Mouse (Mus musculus) stomach, postnatal 0 days (tissue): ENCODE measurements around the gene Ppp1ca. TPM values are rescaled to one million over a fixed set of nuclear protein-coding genes. Genes with fewer than 3 reads are reported as not detected.
A peak's percentile ranks its signal among the peaks of the same experiment; 100 is the strongest.

Experiments
- ATAC-seq: fragments of 200-750 bp; cut with Nextera tagmentation; 2 replicates; pipeline ENCODE4 v1.8.0; 2017; ENCODE audit not compliant: low FRiP score, low TSS enrichment
- DNase-seq: peaks from one replicate; pipeline ENCODE4 v3.0.0-alpha.2; 2016; ENCODE audit warnings: low spot score
- H3K27ac ChIP-seq: fragments of 300-500 bp; sonication (generic); replicated peaks from 2 replicates; pipeline ENCODE4 v1.5.1; 2014; ENCODE audit warnings: mild to moderate bottlenecking, control low read depth
- H3K27me3 ChIP-seq: fragments of 300-500 bp; sonication (generic); 2 replicates; pipeline ENCODE4 v1.6.1; 2014; ENCODE audit warnings: low read length; ENCODE audit not compliant: control insufficient read depth, insufficient read depth
- H3K36me3 ChIP-seq: fragments of 300-500 bp; sonication (generic); 2 replicates; pipeline ENCODE4 v1.6.1; 2014; ENCODE audit warnings: low read length, mixed read lengths; ENCODE audit not compliant: control insufficient read depth, insufficient read depth
- H3K4me1 ChIP-seq: fragments of 300-500 bp; sonication (generic); replicated peaks from 2 replicates; pipeline ENCODE4 v1.6.1; 2014; ENCODE audit warnings: antibody characterized with exemption; ENCODE audit not compliant: control insufficient read depth, insufficient read depth
- H3K4me2 ChIP-seq: fragments of 300-500 bp; sonication (generic); replicated peaks from 2 replicates; pipeline ENCODE4 v1.6.1; 2014; ENCODE audit warnings: low read depth, mild to moderate bottlenecking, control low read depth, moderate library complexity
- H3K4me3 ChIP-seq: fragments of 300-500 bp; sonication (generic); 2 replicates; pipeline ENCODE4 v1.5.1; 2014; ENCODE audit warnings: low read depth, low read length, control low read depth
- H3K9ac ChIP-seq: fragments of 300-500 bp; sonication (generic); 2 replicates; pipeline ENCODE4 v1.6.1; 2014; ENCODE audit warnings: mild to moderate bottlenecking, low read length, control low read depth, mixed read lengths
- H3K9me3 ChIP-seq: fragments of 300-500 bp; sonication (generic); 2 replicates; pipeline ENCODE4 v1.6.1; 2016; ENCODE audit warnings: low read length; ENCODE audit not compliant: control insufficient read depth
- CTCF ChIP-seq: IDR thresholded peaks from 2 replicates; pipeline ENCODE4 v1.5.1; 2016; ENCODE audit warnings: antibody characterized with exemption, low read depth, mild to moderate bottlenecking, moderate library complexity
- EP300 ChIP-seq: optimal IDR thresholded peaks from 2 replicates; pipeline ENCODE3; 2016; ENCODE audit warnings: antibody characterized with exemption
- WGBS: fragments of 180-500 bp; shearing (Covaris S2); extraction: QIAGEN DNeasy Blood & Tissue Kit; methylation state at CpG from one replicate; pipeline ENCODE4 v1.1.7; 2014; 5-methylcytosine and 5-hydroxymethylcytosine counted together
- polyA plus RNA-seq: library from polyadenylated mRNA; unstranded; fragments of >200 nt; fragmentation: Nextera tagmentation; extraction: Ambion mirVana; gene quantifications from 2 replicates; pipeline ENCODE4 v1.2.1, GENCODE M21; 2015

Gene Ppp1ca
- polyA plus RNA-seq, 1 experiment from 2014 or later, result 497 TPM

- Histone ChIP-seq H3K9me3 (no peaks in the 10 kb centered on the region), H3K9ac (no peak overlapping the region), H3K27ac (no peak overlapping the region), H3K4me3 (no peak overlapping the region), H3K4me1 (no peaks in the 10 kb centered on the region), H3K27me3 (no peaks in the 10 kb centered on the region), H3K4me2 (no peak overlapping the region), H3K36me3 (peaks cover 5% of the 10 kb centered on the region; the same call in 1 of the 2 replicates)
- DNase-seq, result no peak
- WGBS, result 72% methylated on average over 12 of the region's 12 CpGs
- no peak for ATAC-seq
- no peak for TF ChIP-seq CTCF
Observed at GRCm38 (mm10) chr19:4146366-4147021, 45.4 kb upstream of the Ppp1ca start.

- DNase-seq, result no peak
- Histone ChIP-seq H3K27me3 (no peaks in the 10 kb centered on the region), H3K4me2 (no peak overlapping the region), H3K27ac (no peak overlapping the region), H3K4me1 (no peaks in the 10 kb centered on the region), H3K9ac (no peak overlapping the region), H3K4me3 (no peak overlapping the region), H3K9me3 (no peaks in the 10 kb centered on the region), H3K36me3 (peaks cover 5% of the 10 kb centered on the region; the same call in 1 of the 2 replicates)
- 67% methylated on average over 3 of the region's 3 CpGs for WGBS
- no peak for TF ChIP-seq CTCF
- no peak for ATAC-seq
Observed at GRCm38 (mm10) chr19:4147022-4147405, 44.9 kb upstream of the Ppp1ca start.

GRCm38 (mm10) chr19:4147782-4148490 is 43.9 kb upstream of the Ppp1ca start:
- Histone ChIP-seq H3K4me1 (no peaks in the 10 kb centered on the region), H3K4me3 (peak overlapping the region; percentile 91), H3K4me2 (peak overlapping the region; percentile 69), H3K36me3 (peaks cover 5% of the 10 kb centered on the region; the same call in 1 of the 2 replicates), H3K27ac (peak overlapping the region; percentile 58; the same call in 1 of the 2 replicates), H3K27me3 (no peaks in the 10 kb centered on the region), H3K9ac (peak overlapping the region; percentile 56), H3K9me3 (no peaks in the 10 kb centered on the region)
- DNase-seq (no peak), ATAC-seq (no peak; the same call in 1 of the 2 replicates)
- TF ChIP-seq CTCF (no peak), EP300 (no peak)
- WGBS, result 39% methylated on average over 9 of the region's 9 CpGs

GRCm38 (mm10) chr19:4148491-4148806 is 43.4 kb upstream of the Ppp1ca start, which contains the start of gene Coro1b:
Coro1b (plus strand) TSS chr19:4148619.
- WGBS, result under 1% methylated on average over 24 of the region's 33 CpGs
- Histone ChIP-seq H3K9ac (peak within 1 kb of the TSS; percentile 95), H3K4me2 (peak within 1 kb of the TSS; percentile 69), H3K4me3 (peak within 1 kb of the TSS; percentile 91), H3K36me3 (peaks cover 9% of the 10 kb centered on the region; the same call in 1 of the 2 replicates), H3K27ac (peak within 1 kb of the TSS; percentile 89), H3K4me1 (no peaks in the 10 kb centered on the region), H3K9me3 (no peaks in the 10 kb centered on the region), H3K27me3 (no peaks in the 10 kb centered on the region)
- TF ChIP-seq CTCF (no peak), EP300 (peak; percentile 72)
- ATAC-seq, result peak; percentile 93
- peak; percentile 99 for DNase-seq

GRCm38 (mm10) chr19:4148819-4149218 is 43.0 kb upstream of the Ppp1ca start:
- no peak for TF ChIP-seq CTCF
- Histone ChIP-seq H3K36me3 (peaks cover 11% of the 10 kb centered on the region; the same call in 1 of the 2 replicates), H3K4me2 (peak overlapping the region; percentile 69), H3K27me3 (no peaks in the 10 kb centered on the region), H3K4me1 (no peaks in the 10 kb centered on the region), H3K9me3 (no peaks in the 10 kb centered on the region), H3K4me3 (peak overlapping the region; percentile 91), H3K27ac (peak overlapping the region; percentile 89), H3K9ac (peak overlapping the region; percentile 95)
- 2% methylated on average over 7 of the region's 8 CpGs for WGBS
- DNase-seq, result no peak
- peak; percentile 15; the same call in 1 of the 2 replicates for ATAC-seq

- DNase-seq, result peak; percentile 39
- ATAC-seq, result peak; percentile 6; the same call in 1 of the 2 replicates
- H3K27ac ChIP-seq, result peak overlapping the region; percentile 89; the same call in 1 of the 2 replicates
- peak overlapping the region; percentile 91 for H3K4me3 ChIP-seq
- H3K9me3 ChIP-seq, result no peaks in the 10 kb centered on the region
- no peaks in the 10 kb centered on the region for H3K4me1 ChIP-seq
- peaks cover 11% of the 10 kb centered on the region; the same call in 1 of the 2 replicates for H3K36me3 ChIP-seq
- no peaks in the 10 kb centered on the region for H3K27me3 ChIP-seq
- H3K9ac ChIP-seq, result peak overlapping the region; percentile 95
- no peak for TF ChIP-seq CTCF
- TF ChIP-seq EP300, result no peak
- 75% methylated on average over 11 of the region's 11 CpGs for WGBS
- H3K4me2 ChIP-seq, result peak overlapping the region; percentile 69
Observed at GRCm38 (mm10) chr19:4149283-4149682, 42.6 kb upstream of the Ppp1ca start.
